Mouse (Mus musculus) heart, embryonic 16.5 days (tissue): ENCODE measurements around the gene 6820408C15Rik. TPM values are rescaled to one million over a fixed set of nuclear protein-coding genes. Genes with fewer than 3 reads are reported as not detected.

Experiments
- ATAC-seq: fragments of 200-750 bp; cut with Nextera tagmentation; replicated peaks from 2 replicates; pipeline ENCODE4 v1.8.0; 2017; ENCODE audit warnings: moderate number of reproducible peaks; ENCODE audit not compliant: insufficient read depth, low FRiP score; ENCODE audit errors: extremely low read depth
- H3K27ac ChIP-seq: fragments of 300-500 bp; sonication (generic); 2 replicates; pipeline ENCODE4 v1.5.1; 2014; ENCODE audit warnings: mild to moderate bottlenecking, low read length, control low read depth, moderate library complexity
- H3K27me3 ChIP-seq: fragments of 300-500 bp; sonication (generic); 2 replicates; pipeline ENCODE4 v1.6.1; 2014; ENCODE audit warnings: low read length, mixed read lengths; ENCODE audit not compliant: control insufficient read depth, insufficient read depth
- H3K36me3 ChIP-seq: fragments of 300-500 bp; sonication (generic); 2 replicates; pipeline ENCODE4 v1.6.1; 2014; ENCODE audit not compliant: control insufficient read depth, insufficient read depth
- H3K4me1 ChIP-seq: fragments of 300-500 bp; sonication (generic); 2 replicates; pipeline ENCODE4 v1.6.1; 2014; ENCODE audit warnings: low read length, mixed read lengths; ENCODE audit not compliant: control insufficient read depth, insufficient read depth
- H3K4me2 ChIP-seq: fragments of 300-500 bp; sonication (generic); 2 replicates; pipeline ENCODE4 v1.6.1; 2014; ENCODE audit warnings: low read depth, mild to moderate bottlenecking, control low read depth, low read length
- H3K4me3 ChIP-seq: fragments of 300-500 bp; sonication (generic); 2 replicates; pipeline ENCODE4 v1.5.1; 2014; ENCODE audit warnings: mild to moderate bottlenecking, control low read depth, low read length
- H3K9ac ChIP-seq: fragments of 300-500 bp; sonication (generic); 2 replicates; pipeline ENCODE4 v1.6.1; 2014; ENCODE audit warnings: low read length, control low read depth
- H3K9me3 ChIP-seq: fragments of 300-500 bp; sonication (generic); replicated peaks from 2 replicates; pipeline ENCODE4 v1.6.1; 2016; ENCODE audit warnings: low read length; ENCODE audit not compliant: control insufficient read depth
- whole genome bisulfite sequencing: fragments of 180-500 bp; shearing (Covaris S2); extraction: QIAGEN DNeasy Blood & Tissue Kit; methylation state at CpG from one replicate; pipeline ENCODE4 v1.1.7; 2014; 5-methylcytosine and 5-hydroxymethylcytosine counted together
- polyA plus RNA-seq: library from polyadenylated mRNA; unstranded; fragments of >200 nt; fragmentation: Nextera tagmentation; extraction: Ambion mirVana; gene quantifications from 2 replicates; pipeline ENCODE4 v1.2.1, GENCODE M21; 2015

6820408C15Rik gene
- 3.5 TPM in 2 replicates for polyA plus RNA-seq

- no peaks in the 10 kb centered on the region for H3K27me3 ChIP-seq
- ATAC-seq, result no peak
- H3K9me3 ChIP-seq, result peaks cover 6% of the 10 kb centered on the region; the same call in 1 of the 2 replicates
- peak within 1 kb of the TSS; percentile 88 for H3K4me2 ChIP-seq
- H3K27ac ChIP-seq, result peak within 1 kb of the TSS; percentile 99
- 0 out of 2 replicates have a peak, but pooled peaks cover 2% of the 10 kb centered on the region for H3K36me3 ChIP-seq
- peaks cover 23% of the 10 kb centered on the region for H3K4me1 ChIP-seq
- 29% methylated on average over 4 of the region's 4 CpGs for WGBS
- peak within 1 kb of the TSS; percentile 72 for H3K4me3 ChIP-seq
- H3K9ac ChIP-seq, result peak within 1 kb of the TSS; percentile 99
Measured at GRCm38 (mm10) chr2:152415287-152415686, at the start of gene 6820408C15Rik. 6820408C15Rik (plus strand) TSS chr2:152415587.

GRCm38 (mm10) chr2:152367917-152368316, 47.5 kb upstream of the 6820408C15Rik start:
- Histone ChIP-seq H3K9me3 (no peaks in the 10 kb centered on the region), H3K4me1 (peaks cover 7% of the 10 kb centered on the region), H3K4me3 (no peak overlapping the region), H3K27me3 (no peaks in the 10 kb centered on the region), H3K9ac (no peak overlapping the region), H3K27ac (no peak overlapping the region), H3K4me2 (no peak overlapping the region), H3K36me3 (no peaks in the 10 kb centered on the region)
- WGBS, result 64% methylated on average over 5 of the region's 5 CpGs
- no peak for ATAC-seq

- 27% methylated on average over 14 of the region's 14 CpGs for WGBS
- Histone ChIP-seq H3K36me3 (no peaks in the 10 kb centered on the region), H3K27ac (no peak overlapping the region), H3K4me1 (peaks cover 4% of the 10 kb centered on the region), H3K9me3 (no peaks in the 10 kb centered on the region), H3K4me2 (peak overlapping the region; percentile 24; the same call in 1 of the 2 replicates), H3K9ac (no peak overlapping the region), H3K27me3 (no peaks in the 10 kb centered on the region), H3K4me3 (no peak overlapping the region)
- ATAC-seq, result peak; percentile 29; the same call in 1 of the 2 replicates
Measured at GRCm38 (mm10) chr2:152368532-152369140, 46.8 kb upstream of the 6820408C15Rik start.

- ATAC-seq, result no peak
- WGBS, result 71% methylated on average over 7 of the region's 7 CpGs
- Histone ChIP-seq H3K4me2 (no peak overlapping the region), H3K4me3 (no peak overlapping the region), H3K4me1 (peaks cover 6% of the 10 kb centered on the region), H3K9me3 (no peaks in the 10 kb centered on the region), H3K27ac (no peak overlapping the region), H3K9ac (no peak overlapping the region), H3K27me3 (peaks cover 13% of the 10 kb centered on the region), H3K36me3 (no peaks in the 10 kb centered on the region)
Measured at GRCm38 (mm10) chr2:152372104-152372503, 43.3 kb upstream of the 6820408C15Rik start.

GRCm38 (mm10) chr2:152372661-152373060, 42.7 kb upstream of the 6820408C15Rik start:
- WGBS, result 65% methylated on average over 4 of the region's 4 CpGs
- Histone ChIP-seq H3K4me2 (no peak overlapping the region), H3K9ac (no peak overlapping the region), H3K9me3 (no peaks in the 10 kb centered on the region), H3K36me3 (no peaks in the 10 kb centered on the region), H3K4me1 (peaks cover 6% of the 10 kb centered on the region), H3K27ac (no peak overlapping the region), H3K27me3 (peaks cover 13% of the 10 kb centered on the region), H3K4me3 (no peak overlapping the region)
- no peak for ATAC-seq

- no peak overlapping the region for H3K4me3 ChIP-seq
- 79% methylated on average over 9 of the region's 9 CpGs for WGBS
- H3K36me3 ChIP-seq, result no peaks in the 10 kb centered on the region
- H3K27ac ChIP-seq, result no peak overlapping the region
- peaks cover 6% of the 10 kb centered on the region for H3K4me1 ChIP-seq
- no peaks in the 10 kb centered on the region for H3K9me3 ChIP-seq
- H3K9ac ChIP-seq, result no peak overlapping the region
- H3K4me2 ChIP-seq, result no peak overlapping the region
- ATAC-seq, result no peak
- H3K27me3 ChIP-seq, result peaks cover 13% of the 10 kb centered on the region
Measured at GRCm38 (mm10) chr2:152373547-152373946, 41.8 kb upstream of the 6820408C15Rik start.

- H3K4me2 ChIP-seq, result peak overlapping the region; percentile 9
- H3K4me3 ChIP-seq, result no peak overlapping the region
- no peaks in the 10 kb centered on the region for H3K9me3 ChIP-seq
- H3K27ac ChIP-seq, result no peak overlapping the region
- peak overlapping the region; percentile 19; the same call in 1 of the 2 replicates for H3K9ac ChIP-seq
- 8% methylated on average over 21 of the region's 21 CpGs for WGBS
- H3K36me3 ChIP-seq, result no peaks in the 10 kb centered on the region
- H3K27me3 ChIP-seq, result peaks cover 13% of the 10 kb centered on the region
- no peak for ATAC-seq
- peaks cover 7% of the 10 kb centered on the region for H3K4me1 ChIP-seq
Measured at GRCm38 (mm10) chr2:152375652-152376344, 39.6 kb upstream of the 6820408C15Rik start.

- Histone ChIP-seq H3K4me1 (peaks cover 8% of the 10 kb centered on the region), H3K4me2 (peak within 1 kb of the TSS; percentile 9), H3K27ac (no peak within 1 kb of the TSS), H3K27me3 (peaks cover 13% of the 10 kb centered on the region), H3K9me3 (no peaks in the 10 kb centered on the region), H3K36me3 (no peaks in the 10 kb centered on the region), H3K9ac (peak within 1 kb of the TSS; percentile 19; the same call in 1 of the 2 replicates), H3K4me3 (no peak within 1 kb of the TSS)
- 5% methylated on average over 16 of the region's 16 CpGs for WGBS
- no peak for ATAC-seq
Measured at GRCm38 (mm10) chr2:152376345-152376741, 39.0 kb upstream of the 6820408C15Rik start, which contains the start of gene Nrsn2. Nrsn2 (minus strand) TSS chr2:152376638.

GRCm38 (mm10) chr2:152384191-152384590, 31.2 kb upstream of the 6820408C15Rik start:
- H3K4me1 ChIP-seq, result peaks cover 2% of the 10 kb centered on the region; the same call in 1 of the 2 replicates
- no peaks in the 10 kb centered on the region for H3K27me3 ChIP-seq
- no peaks in the 10 kb centered on the region for H3K36me3 ChIP-seq
- H3K4me2 ChIP-seq, result no peak overlapping the region
- 84% methylated on average over 4 of the region's 4 CpGs for WGBS
- H3K9me3 ChIP-seq, result no peaks in the 10 kb centered on the region
- H3K9ac ChIP-seq, result no peak overlapping the region
- no peak for ATAC-seq
- no peak overlapping the region for H3K27ac ChIP-seq
- no peak overlapping the region for H3K4me3 ChIP-seq
